Mouse (Mus musculus): ENCODE measurements around the gene Olfr1115. TPM values are rescaled to one million over a fixed set of nuclear protein-coding genes. Genes with fewer than 3 reads are reported as not detected.
"Not testable (repeated sequence)": the region's sequence is repeated elsewhere in the genome, so short reads cannot be mapped to it uniquely, and the experiment has no call there.

Gene Olfr1115
- polyA plus RNA-seq (2015; fragmentation: Nextera tagmentation; extraction: Ambion mirVana), result not detected in 2 replicates

DNA sequence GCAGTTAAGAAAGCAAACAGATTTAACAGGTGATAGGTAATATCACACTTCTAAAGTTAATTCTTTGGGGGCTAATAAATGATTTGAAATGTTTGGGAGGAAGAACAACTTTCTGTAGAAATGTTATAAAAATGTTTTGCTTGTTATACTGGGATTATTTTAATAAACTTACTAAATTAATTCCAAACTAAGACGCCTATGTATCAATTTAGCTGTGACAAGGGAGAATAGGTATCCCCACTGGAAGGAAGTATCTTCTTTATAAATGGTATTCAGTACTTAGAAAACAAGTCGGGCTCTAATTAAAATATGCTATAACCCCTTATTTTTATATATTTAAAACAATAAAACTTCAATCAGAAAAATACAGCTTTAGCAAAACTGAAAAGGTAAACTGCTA is at the start of gene Olfr1115:
Olfr1115 (plus strand) TSS at position 301 of the 400 bp plus-strand sequence.
- WGBS, result 86% methylated on average over 2 of the region's 2 CpGs
- Histone ChIP-seq H3K36me3 (no peaks in the 10 kb centered on the region), H3K9me3 (replicated peaks) (no peaks in the 10 kb centered on the region), H3K27ac (no peak within 1 kb of the TSS), H3K4me3 (replicated peaks) (no peak within 1 kb of the TSS), H3K27me3 (no peaks in the 10 kb centered on the region), H3K9ac (no peak within 1 kb of the TSS), H3K4me2 (no peak within 1 kb of the TSS), H3K4me1 (no peaks in the 10 kb centered on the region)
- no peak for ATAC-seq (replicated peaks; ENCODE audit: low FRiP score)

DNA sequence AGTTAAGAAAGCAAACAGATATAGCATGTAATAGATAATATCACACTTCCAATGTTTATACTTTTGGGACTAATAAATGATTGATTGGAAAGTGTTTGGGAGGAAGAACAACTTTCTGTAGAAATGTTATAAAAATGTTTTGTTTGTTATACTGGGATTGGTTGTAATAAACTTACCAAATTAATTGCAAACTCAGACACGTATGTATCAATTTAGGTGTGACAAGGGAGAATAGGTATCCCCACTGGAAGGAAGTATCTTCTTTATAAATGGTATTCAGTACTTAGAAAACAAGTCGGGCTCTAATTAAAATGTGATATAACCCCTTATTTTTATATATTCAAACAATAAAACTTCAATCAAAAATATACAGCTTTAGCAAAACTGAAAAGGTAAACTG is 39.1 kb upstream of the Olfr1115 start, which contains the start of gene Olfr1113:
Olfr1113 (plus strand) TSS at position 301 of the 400 bp plus-strand sequence.
- WGBS, result 87% methylated on average over 2 of the region's 2 CpGs
- no peaks in the 10 kb centered on the region for H3K36me3 ChIP-seq
- no peak for ATAC-seq (replicated peaks; ENCODE audit: low FRiP score)
- no peaks in the 10 kb centered on the region for H3K27me3 ChIP-seq
- no peaks in the 10 kb centered on the region for H3K4me1 ChIP-seq
- H3K4me3 ChIP-seq (replicated peaks), result no peak within 1 kb of the TSS
- no peak within 1 kb of the TSS for H3K9ac ChIP-seq
- no peak within 1 kb of the TSS for H3K27ac ChIP-seq
- H3K4me2 ChIP-seq, result no peak within 1 kb of the TSS
- H3K9me3 ChIP-seq (replicated peaks), result no peaks in the 10 kb centered on the region

DNA sequence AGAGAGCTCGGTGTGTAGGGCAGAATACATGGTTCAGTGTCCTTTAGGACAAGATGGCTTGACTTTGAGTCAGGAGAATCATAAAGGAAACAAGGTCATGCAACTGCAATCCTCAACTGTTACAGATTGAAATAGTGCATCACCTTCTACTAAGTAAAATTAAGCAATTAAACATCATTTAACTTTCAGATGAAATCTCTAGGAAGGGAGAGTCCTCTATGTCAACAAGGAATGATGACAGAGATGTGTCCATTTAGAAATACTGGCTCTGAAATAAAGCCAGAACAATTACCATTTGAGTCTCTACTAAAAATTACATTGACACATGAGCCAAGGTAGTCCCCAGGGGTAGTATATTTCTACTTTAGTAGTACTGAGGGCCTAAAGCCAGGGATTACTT is 19.4 kb downstream of the Olfr1115 start, which contains the start of gene Olfr1116:
Olfr1116 (plus strand) TSS at position 301 of the 400 bp plus-strand sequence.
- Histone ChIP-seq H3K36me3 (no peaks in the 10 kb centered on the region), H3K27ac (no peak within 1 kb of the TSS), H3K9ac (no peak within 1 kb of the TSS), H3K4me3 (replicated peaks) (no peak within 1 kb of the TSS), H3K4me2 (no peak within 1 kb of the TSS), H3K4me1 (no peaks in the 10 kb centered on the region), H3K9me3 (replicated peaks) (no peaks in the 10 kb centered on the region), H3K27me3 (no peaks in the 10 kb centered on the region)
- 86% methylated on average over 1 of the region's 1 CpGs for WGBS
- no peak for ATAC-seq (replicated peaks; ENCODE audit: low FRiP score)

DNA sequence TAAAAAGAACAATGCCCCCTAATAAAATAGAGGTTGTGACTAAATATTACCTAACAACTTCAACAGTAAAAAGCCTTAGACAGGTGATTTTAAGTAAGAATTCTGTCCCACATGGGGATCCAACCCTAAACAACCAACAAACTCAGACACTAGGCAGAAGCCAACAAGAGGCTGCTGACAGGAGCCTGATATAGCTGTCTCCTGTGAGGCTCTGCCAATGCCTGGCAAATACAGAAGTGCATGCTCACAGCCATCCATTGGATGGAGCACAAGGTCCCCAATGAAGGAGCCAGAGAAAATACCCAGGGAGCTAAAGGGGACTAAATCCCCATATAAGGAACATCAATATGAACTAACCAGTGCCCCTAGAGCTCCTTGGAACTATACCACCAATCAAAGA is 46.2 kb downstream of the Olfr1115 start:
- not testable (repeated sequence) for H3K36me3 ChIP-seq; H3K27ac ChIP-seq; H3K4me2 ChIP-seq; H3K9ac ChIP-seq; H3K4me1 ChIP-seq; H3K4me3 ChIP-seq (replicated peaks); ATAC-seq (replicated peaks; ENCODE audit: low FRiP score); H3K9me3 ChIP-seq (replicated peaks); H3K27me3 ChIP-seq

Small RNA genes lying within 50 kb of the gene (microRNA-seq; reads per million reads assigned to microRNA genes)
- not detected for gene Gm27438

Other genes with a start within 250 kb of the Olfr1115 start
- not detected in 2 replicates for gene Olfr1102, start 249.6 kb upstream of the Olfr1115 start, polyA plus RNA-seq (2015; fragmentation: Nextera tagmentation; extraction: Ambion mirVana)
- gene Olfr1104, start 220.9 kb upstream of the Olfr1115 start, polyA plus RNA-seq (2015; fragmentation: Nextera tagmentation; extraction: Ambion mirVana), result not detected in 2 replicates
- gene Olfr1105, start 211.5 kb upstream of the Olfr1115 start, polyA plus RNA-seq (2015; fragmentation: Nextera tagmentation; extraction: Ambion mirVana), result not detected in 2 replicates
- gene Olfr1106, start 195.7 kb upstream of the Olfr1115 start, polyA plus RNA-seq (2015; fragmentation: Nextera tagmentation; extraction: Ambion mirVana), result not detected in 2 replicates
- gene Olfr1107, start 172.2 kb upstream of the Olfr1115 start, polyA plus RNA-seq (2015; fragmentation: Nextera tagmentation; extraction: Ambion mirVana), result not detected in 2 replicates
- not detected in 2 replicates for gene Olfr1109, start 152.0 kb upstream of the Olfr1115 start, polyA plus RNA-seq (2015; fragmentation: Nextera tagmentation; extraction: Ambion mirVana)
- not detected in 2 replicates for gene Olfr259, start 133.4 kb upstream of the Olfr1115 start, polyA plus RNA-seq (2015; fragmentation: Nextera tagmentation; extraction: Ambion mirVana)
- gene Olfr1110, start 107.7 kb upstream of the Olfr1115 start, polyA plus RNA-seq (2015; fragmentation: Nextera tagmentation; extraction: Ambion mirVana), result not detected in 2 replicates
- not detected in 2 replicates for gene Olfr1111, start 95.4 kb upstream of the Olfr1115 start, polyA plus RNA-seq (2015; fragmentation: Nextera tagmentation; extraction: Ambion mirVana)
- gene Olfr1112, start 60.2 kb upstream of the Olfr1115 start, polyA plus RNA-seq (2015; fragmentation: Nextera tagmentation; extraction: Ambion mirVana), result not detected in 2 replicates
- not detected in 2 replicates for gene Olfr1113, start 39.0 kb upstream of the Olfr1115 start, polyA plus RNA-seq (2015; fragmentation: Nextera tagmentation; extraction: Ambion mirVana)
- not detected in 2 replicates for gene Olfr1116, start 19.5 kb downstream of the Olfr1115 start, polyA plus RNA-seq (2015; fragmentation: Nextera tagmentation; extraction: Ambion mirVana)
- gene Olfr1118, start 59.6 kb downstream of the Olfr1115 start, polyA plus RNA-seq (2015; fragmentation: Nextera tagmentation; extraction: Ambion mirVana), result not detected in 2 replicates
- gene Olfr1120, start 106.8 kb downstream of the Olfr1115 start, polyA plus RNA-seq (2015; fragmentation: Nextera tagmentation; extraction: Ambion mirVana), result not detected in 2 replicates
- not detected in 2 replicates for gene Olfr1121, start 121.9 kb downstream of the Olfr1115 start, polyA plus RNA-seq (2015; fragmentation: Nextera tagmentation; extraction: Ambion mirVana)
- not detected in 2 replicates for gene Olfr1122, start 137.8 kb downstream of the Olfr1115 start, polyA plus RNA-seq (2015; fragmentation: Nextera tagmentation; extraction: Ambion mirVana)
- not detected in 2 replicates for gene Olfr1123, start 168.6 kb downstream of the Olfr1115 start, polyA plus RNA-seq (2015; fragmentation: Nextera tagmentation; extraction: Ambion mirVana)
- gene Olfr1124, start 182.3 kb downstream of the Olfr1115 start, polyA plus RNA-seq (2015; fragmentation: Nextera tagmentation; extraction: Ambion mirVana), result 0.06 and 0.08 TPM in 2 replicates
- gene Olfr1126, start 205.9 kb downstream of the Olfr1115 start, polyA plus RNA-seq (2015; fragmentation: Nextera tagmentation; extraction: Ambion mirVana), result not detected in 2 replicates
- not detected in 2 replicates for gene Pramel7, start 249.1 kb downstream of the Olfr1115 start, polyA plus RNA-seq (2015; fragmentation: Nextera tagmentation; extraction: Ambion mirVana)

Data from kidney, embryonic 15.5 days (tissue).